Mouse (Mus musculus): ENCODE data around the gene Slc5a8.

GRCm38 (mm10) chr10:88949649-88950296 lies 64.0 kb downstream of the Slc5a8 start:
- no peak for TF ChIP-seq POLR2A (IDR thresholded peaks at IDR 0.05; ENCODE audit: borderline replicate concordance, low read depth, low read length)
- TF ChIP-seq CTCF (IDR thresholded peaks at IDR 0.05; ENCODE audit: low read depth, low read length): no peak

Data from bone marrow macrophage, adult 2 months (primary cell).